Mouse (Mus musculus): ENCODE data around the gene Exoc3l4. TPM values are rescaled to one million over a fixed set of nuclear protein-coding genes. Genes with fewer than 3 reads are reported as not detected.

The Exoc3l4 gene
- 10.3 and 10.7 TPM in 2 replicates for polyA plus RNA-seq (2014; fragmentation: Nextera tagmentation; extraction: Ambion mirVana)

- peak; percentile 25; the same call in 1 of the 2 replicates for TF ChIP-seq CTCF (IDR thresholded peaks at IDR 0.05; ENCODE audit: low read depth)
These were observed at the start of gene Exoc3l4 for GRCm38 (mm10) chr12:111416921-111417779. Gene Exoc3l4, plus strand, starts transcription at chr12:111417017.

GRCm38 (mm10) chr12:111367065-111367464 lies 49.8 kb upstream of the Exoc3l4 start:
- whole genome bisulfite sequencing = 81% methylated on average over 7 of the region's 7 CpGs
- no peak for ATAC-seq (ENCODE audit: insufficient read depth)
- Histone ChIP-seq H3K9ac (no peak overlapping the region), H3K27me3 (ENCODE audit: insufficient read depth, low read length) (no peaks in the 10 kb centered on the region), H3K4me3 (ENCODE audit: low read depth, low read length) (no peak overlapping the region), H3K36me3 (ENCODE audit: insufficient read depth) (no peaks in the 10 kb centered on the region), H3K4me1 (ENCODE audit: insufficient read depth) (peaks cover 14% of the 10 kb centered on the region; the same call in 1 of the 2 replicates), H3K4me2 (no peak overlapping the region), H3K9me3 (ENCODE audit: low read depth, low read length) (no peaks in the 10 kb centered on the region), H3K27ac (ENCODE audit: low read depth) (no peak overlapping the region)
- no peak for DNase-seq
- no peak for TF ChIP-seq CTCF (IDR thresholded peaks at IDR 0.05; ENCODE audit: low read depth)

More at GRCm38 (mm10) chr12:111416921-111417779, at the start of gene Exoc3l4:
- Histone ChIP-seq H3K4me3 (ENCODE audit: low read depth, low read length) (peak within 1 kb of the TSS; percentile 37), H3K9ac (peak within 1 kb of the TSS; percentile 44), H3K27ac (ENCODE audit: low read depth) (peak within 1 kb of the TSS; percentile 65), H3K4me1 (ENCODE audit: insufficient read depth) (peaks cover 11% of the 10 kb centered on the region), H3K27me3 (ENCODE audit: insufficient read depth, low read length) (peaks cover 5% of the 10 kb centered on the region; the same call in 1 of the 2 replicates), H3K4me2 (peak within 1 kb of the TSS; percentile 68), H3K36me3 (ENCODE audit: insufficient read depth) (no peaks in the 10 kb centered on the region), H3K9me3 (ENCODE audit: low read depth, low read length) (no peaks in the 10 kb centered on the region)
- ATAC-seq (ENCODE audit: insufficient read depth) (peak; percentile 66), DNase-seq (peak; percentile 72)
- WGBS = 3% methylated on average over 17 of the region's 17 CpGs

DNA sequence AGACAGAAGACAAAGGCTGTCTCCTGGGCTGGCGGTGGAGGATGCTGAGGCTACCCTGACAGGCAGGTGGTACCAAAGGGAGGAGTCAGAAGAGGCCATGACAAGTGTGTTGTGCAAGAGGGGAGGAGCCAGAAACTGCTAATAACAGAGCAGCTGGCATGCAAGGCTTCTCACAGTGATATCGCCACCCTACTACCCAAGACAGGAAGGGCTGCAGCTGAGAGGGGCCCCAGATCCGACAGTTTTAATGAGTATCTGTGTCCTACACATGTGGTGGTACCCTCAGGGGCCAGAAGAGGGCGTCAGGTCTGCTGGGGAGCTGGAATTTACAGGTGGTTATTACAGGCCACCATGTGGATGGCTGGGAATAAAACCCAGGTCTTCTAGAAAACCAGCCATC lies 46.6 kb upstream of the Exoc3l4 start:
- ATAC-seq (ENCODE audit: insufficient read depth) (no peak), DNase-seq (no peak)
- peaks cover 14% of the 10 kb centered on the region; the same call in 1 of the 2 replicates for H3K4me1 ChIP-seq (ENCODE audit: insufficient read depth)
- H3K27me3 ChIP-seq (ENCODE audit: insufficient read depth, low read length) = no peaks in the 10 kb centered on the region
- H3K9me3 ChIP-seq (ENCODE audit: low read depth, low read length) = no peaks in the 10 kb centered on the region
- no peaks in the 10 kb centered on the region for H3K36me3 ChIP-seq (ENCODE audit: insufficient read depth)
- TF ChIP-seq CTCF (IDR thresholded peaks at IDR 0.05; ENCODE audit: low read depth) = peak; percentile 23; the same call in 1 of the 2 replicates
- H3K4me3 ChIP-seq (ENCODE audit: low read depth, low read length) = no peak overlapping the region
- no peak overlapping the region for H3K27ac ChIP-seq (ENCODE audit: low read depth)
- H3K4me2 ChIP-seq = no peak overlapping the region
- H3K9ac ChIP-seq = no peak overlapping the region
- 55% methylated on average over 4 of the region's 4 CpGs for WGBS

- no peak overlapping the region for H3K4me3 ChIP-seq (ENCODE audit: low read depth, low read length)
- H3K9me3 ChIP-seq (ENCODE audit: low read depth, low read length) = no peaks in the 10 kb centered on the region
These were observed 44.9 kb upstream of the Exoc3l4 start for GRCm38 (mm10) chr12:111371905-111372304.

GRCm38 (mm10) chr12:111373411-111373810 lies 43.4 kb upstream of the Exoc3l4 start:
- Histone ChIP-seq H3K9me3 (ENCODE audit: low read depth, low read length) (no peaks in the 10 kb centered on the region), H3K4me2 (no peak overlapping the region), H3K27me3 (ENCODE audit: insufficient read depth, low read length) (no peaks in the 10 kb centered on the region), H3K9ac (no peak overlapping the region), H3K27ac (ENCODE audit: low read depth) (no peak overlapping the region), H3K36me3 (ENCODE audit: insufficient read depth) (no peaks in the 10 kb centered on the region), H3K4me1 (ENCODE audit: insufficient read depth) (peaks cover 14% of the 10 kb centered on the region; the same call in 1 of the 2 replicates), H3K4me3 (ENCODE audit: low read depth, low read length) (no peak overlapping the region)
- no peak for TF ChIP-seq CTCF (IDR thresholded peaks at IDR 0.05; ENCODE audit: low read depth)
- 53% methylated on average over 6 of the region's 6 CpGs for whole genome bisulfite sequencing
- ATAC-seq (ENCODE audit: insufficient read depth) (no peak), DNase-seq (no peak)

More at GRCm38 (mm10) chr12:111371905-111372304, 44.9 kb upstream of the Exoc3l4 start:
- H3K27ac ChIP-seq (ENCODE audit: low read depth) = no peak overlapping the region
- no peaks in the 10 kb centered on the region for H3K36me3 ChIP-seq (ENCODE audit: insufficient read depth)
- H3K4me1 ChIP-seq (ENCODE audit: insufficient read depth) = peaks cover 18% of the 10 kb centered on the region; the same call in 1 of the 2 replicates
- H3K27me3 ChIP-seq (ENCODE audit: insufficient read depth, low read length) = no peaks in the 10 kb centered on the region
- no peak for ATAC-seq (ENCODE audit: insufficient read depth)
- no peak overlapping the region for H3K9ac ChIP-seq
- 71% methylated on average over 7 of the region's 7 CpGs for WGBS
- no peak for TF ChIP-seq CTCF (IDR thresholded peaks at IDR 0.05; ENCODE audit: low read depth)
- H3K4me2 ChIP-seq = no peak overlapping the region
- no peak for DNase-seq

GRCm38 (mm10) chr12:111374727-111375126 lies 42.1 kb upstream of the Exoc3l4 start:
- TF ChIP-seq CTCF (IDR thresholded peaks at IDR 0.05; ENCODE audit: low read depth) = no peak
- H3K4me2 ChIP-seq = peak overlapping the region; percentile 94
- no peak overlapping the region for H3K9ac ChIP-seq

GRCm38 (mm10) chr12:111375559-111375958 lies 41.3 kb upstream of the Exoc3l4 start:
- Histone ChIP-seq H3K36me3 (ENCODE audit: insufficient read depth) (no peaks in the 10 kb centered on the region), H3K27me3 (ENCODE audit: insufficient read depth, low read length) (no peaks in the 10 kb centered on the region), H3K9ac (peak overlapping the region; percentile 90), H3K9me3 (ENCODE audit: low read depth, low read length) (no peaks in the 10 kb centered on the region), H3K4me1 (ENCODE audit: insufficient read depth) (peaks cover 10% of the 10 kb centered on the region; the same call in 1 of the 2 replicates), H3K4me3 (ENCODE audit: low read depth, low read length) (peak overlapping the region; percentile 98), H3K27ac (ENCODE audit: low read depth) (peak overlapping the region; percentile 25; the same call in 1 of the 2 replicates), H3K4me2 (peak overlapping the region; percentile 94)
- ATAC-seq (ENCODE audit: insufficient read depth) = no peak
- no peak for TF ChIP-seq CTCF (IDR thresholded peaks at IDR 0.05; ENCODE audit: low read depth)
- 27% methylated on average over 12 of the region's 12 CpGs for WGBS
- DNase-seq = no peak

More at GRCm38 (mm10) chr12:111374727-111375126, 42.1 kb upstream of the Exoc3l4 start:
- H3K36me3 ChIP-seq (ENCODE audit: insufficient read depth) = no peaks in the 10 kb centered on the region
- H3K4me3 ChIP-seq (ENCODE audit: low read depth, low read length) = peak overlapping the region; percentile 98; the same call in 1 of the 2 replicates
- H3K27me3 ChIP-seq (ENCODE audit: insufficient read depth, low read length) = no peaks in the 10 kb centered on the region
- no peak overlapping the region for H3K27ac ChIP-seq (ENCODE audit: low read depth)
- H3K9me3 ChIP-seq (ENCODE audit: low read depth, low read length) = no peaks in the 10 kb centered on the region
- DNase-seq (no peak), ATAC-seq (ENCODE audit: insufficient read depth) (no peak)
- H3K4me1 ChIP-seq (ENCODE audit: insufficient read depth) = peaks cover 10% of the 10 kb centered on the region; the same call in 1 of the 2 replicates
- WGBS = 50% methylated on average over 10 of the region's 10 CpGs

All from lung, embryonic 14.5 days (tissue).